Mouse (Mus musculus) heart, embryonic 10.5 days (tissue): Measurements from ENCODE around the gene Cript. TPM values are rescaled to one million over a fixed set of nuclear protein-coding genes. Genes with fewer than 3 reads are reported as not detected.

Source experiments
- DNase-seq: peaks from one replicate; pipeline ENCODE4 v3.0.0-alpha.2; 2017; ENCODE audit warnings: low spot score
- H3K27ac ChIP-seq: fragments of 300-500 bp; sonication (generic); 2 replicates; pipeline ENCODE4 v1.5.1; 2016; ENCODE audit warnings: mild to moderate bottlenecking
- H3K27me3 ChIP-seq: fragments of 300-500 bp; sonication (generic); 2 replicates; pipeline ENCODE4 v1.6.1; 2016; ENCODE audit warnings: mild to moderate bottlenecking; ENCODE audit not compliant: poor library complexity, insufficient read depth, severe bottlenecking
- H3K36me3 ChIP-seq: fragments of 300-500 bp; sonication (generic); 2 replicates; pipeline ENCODE4 v1.6.1; 2016; ENCODE audit warnings: mild to moderate bottlenecking, moderate library complexity
- H3K4me1 ChIP-seq: fragments of 300-500 bp; sonication (generic); 2 replicates; pipeline ENCODE4 v1.6.1; 2016; ENCODE audit warnings: mild to moderate bottlenecking
- H3K4me3 ChIP-seq: fragments of 300-500 bp; sonication (generic); 2 replicates; pipeline ENCODE4 v1.5.1; 2016; ENCODE audit warnings: mild to moderate bottlenecking, moderate library complexity
- H3K9me3 ChIP-seq: fragments of 300-500 bp; sonication (generic); 2 replicates; pipeline ENCODE4 v1.6.1; 2016; ENCODE audit warnings: mild to moderate bottlenecking, moderate library complexity
- WGBS: fragments of 180-500 bp; shearing (Covaris S2); methylation state at CpG from one replicate; pipeline ENCODE4 v1.1.7; 2016; 5-methylcytosine and 5-hydroxymethylcytosine counted together
- polyA plus RNA-seq: library from polyadenylated mRNA; unstranded; fragments of >200 nt; fragmentation: Nextera tagmentation; extraction: Ambion mirVana; gene quantifications from 2 replicates; pipeline ENCODE4 v1.2.1, GENCODE M21; 2016

The Cript gene
- 113 and 115 TPM in 2 replicates for polyA plus RNA-seq

- WGBS, result under 1% methylated on average over 43 of the region's 43 CpGs
- peak within 1 kb of the TSS; percentile 85 for H3K4me3 ChIP-seq
- peaks cover 16% of the 10 kb centered on the region for H3K4me1 ChIP-seq
- H3K27me3 ChIP-seq, result no peaks in the 10 kb centered on the region
- peak within 1 kb of the TSS; percentile 78 for H3K27ac ChIP-seq
- peak; percentile 99 for DNase-seq
- peaks cover 18% of the 10 kb centered on the region for H3K36me3 ChIP-seq
- H3K9me3 ChIP-seq, result no peaks in the 10 kb centered on the region
Measured at GRCm38 (mm10) chr17:87025269-87025949, at the start of gene Cript, which contains the start of gene Pigf. TSS of gene Cript (plus strand) at chr17:87025550. TSS of gene Pigf (minus strand) at chr17:87025406.

- 75% methylated on average over 10 of the region's 10 CpGs for WGBS
- DNase-seq, result no peak
- H3K9me3 ChIP-seq, result no peaks in the 10 kb centered on the region
- H3K36me3 ChIP-seq, result peaks cover 67% of the 10 kb centered on the region
- no peaks in the 10 kb centered on the region for H3K27me3 ChIP-seq
- H3K4me3 ChIP-seq, result no peak overlapping the region
- no peak overlapping the region for H3K27ac ChIP-seq
- H3K4me1 ChIP-seq, result peaks cover 4% of the 10 kb centered on the region; the same call in 1 of the 2 replicates
Measured at GRCm38 (mm10) chr17:86976387-86976786, 49.0 kb upstream of the Cript start.

GRCm38 (mm10) chr17:86978496-86978895 is 46.9 kb upstream of the Cript start:
- peaks cover 61% of the 10 kb centered on the region for H3K36me3 ChIP-seq
- 83% methylated on average over 6 of the region's 6 CpGs for WGBS

GRCm38 (mm10) chr17:86981205-86981604 is 44.1 kb upstream of the Cript start:
- Histone ChIP-seq H3K4me1 (peaks cover 29% of the 10 kb centered on the region), H3K4me3 (no peak overlapping the region), H3K27me3 (no peaks in the 10 kb centered on the region), H3K27ac (no peak overlapping the region), H3K36me3 (peaks cover 49% of the 10 kb centered on the region), H3K9me3 (no peaks in the 10 kb centered on the region)
- no peak for DNase-seq
- 92% methylated on average over 1 of the region's 1 CpGs for WGBS

More at GRCm38 (mm10) chr17:86978496-86978895, 46.9 kb upstream of the Cript start:
- no peak overlapping the region for H3K27ac ChIP-seq
- H3K27me3 ChIP-seq, result no peaks in the 10 kb centered on the region
- no peaks in the 10 kb centered on the region for H3K9me3 ChIP-seq
- no peak for DNase-seq
- H3K4me1 ChIP-seq, result peaks cover 13% of the 10 kb centered on the region; the same call in 1 of the 2 replicates
- no peak overlapping the region for H3K4me3 ChIP-seq

- H3K9me3 ChIP-seq, result no peaks in the 10 kb centered on the region
- peaks cover 46% of the 10 kb centered on the region for H3K36me3 ChIP-seq
- 96% methylated on average over 2 of the region's 2 CpGs for WGBS
- DNase-seq, result no peak
- H3K27ac ChIP-seq, result no peak overlapping the region
- no peaks in the 10 kb centered on the region for H3K27me3 ChIP-seq
- no peak overlapping the region for H3K4me3 ChIP-seq
- peaks cover 34% of the 10 kb centered on the region for H3K4me1 ChIP-seq
Measured at GRCm38 (mm10) chr17:86981701-86982100, 43.6 kb upstream of the Cript start.

GRCm38 (mm10) chr17:86982497-86982896 is 42.9 kb upstream of the Cript start:
- Histone ChIP-seq H3K9me3 (no peaks in the 10 kb centered on the region), H3K36me3 (peaks cover 46% of the 10 kb centered on the region), H3K4me1 (peaks cover 41% of the 10 kb centered on the region), H3K27ac (no peak overlapping the region), H3K27me3 (no peaks in the 10 kb centered on the region), H3K4me3 (no peak overlapping the region)
- no peak for DNase-seq
- 72% methylated on average over 9 of the region's 9 CpGs for WGBS

GRCm38 (mm10) chr17:86986449-86987138 is 38.8 kb upstream of the Cript start:
- WGBS, result 58% methylated on average over 17 of the region's 17 CpGs
- Histone ChIP-seq H3K4me1 (peaks cover 54% of the 10 kb centered on the region), H3K4me3 (peak overlapping the region; percentile 34), H3K9me3 (no peaks in the 10 kb centered on the region), H3K36me3 (peaks cover 16% of the 10 kb centered on the region), H3K27ac (peak overlapping the region; percentile 42; the same call in 1 of the 2 replicates), H3K27me3 (no peaks in the 10 kb centered on the region)
- no peak for DNase-seq

- no peak for DNase-seq
- Histone ChIP-seq H3K36me3 (peaks cover 9% of the 10 kb centered on the region), H3K4me3 (no peak overlapping the region), H3K27me3 (no peaks in the 10 kb centered on the region), H3K9me3 (no peaks in the 10 kb centered on the region), H3K4me1 (peaks cover 45% of the 10 kb centered on the region), H3K27ac (no peak overlapping the region; the same call in 1 of the 2 replicates)
- WGBS, result 86% methylated on average over 5 of the region's 5 CpGs
Measured at GRCm38 (mm10) chr17:86988161-86988560, 37.2 kb upstream of the Cript start.

GRCm38 (mm10) chr17:86988601-86989184 is 36.7 kb upstream of the Cript start:
- H3K4me1 ChIP-seq, result peaks cover 45% of the 10 kb centered on the region

GRCm38 (mm10) chr17:86991306-86991705 is 34.0 kb upstream of the Cript start:
- DNase-seq, result no peak
- Histone ChIP-seq H3K4me3 (no peak overlapping the region), H3K4me1 (peaks cover 29% of the 10 kb centered on the region), H3K27ac (no peak overlapping the region), H3K27me3 (no peaks in the 10 kb centered on the region), H3K9me3 (no peaks in the 10 kb centered on the region), H3K36me3 (peaks cover 4% of the 10 kb centered on the region; the same call in 1 of the 2 replicates)
- 93% methylated on average over 8 of the region's 8 CpGs for WGBS

More at GRCm38 (mm10) chr17:86988601-86989184, 36.7 kb upstream of the Cript start:
- Histone ChIP-seq H3K9me3 (no peaks in the 10 kb centered on the region), H3K36me3 (0 out of 2 replicates have a peak, but pooled peaks cover 3% of the 10 kb centered on the region), H3K27me3 (no peaks in the 10 kb centered on the region), H3K27ac (no peak overlapping the region; the same call in 1 of the 2 replicates), H3K4me3 (no peak overlapping the region)
- DNase-seq, result no peak
- 67% methylated on average over 6 of the region's 6 CpGs for WGBS

- Histone ChIP-seq H3K9me3 (no peaks in the 10 kb centered on the region), H3K4me3 (no peak overlapping the region), H3K4me1 (no peaks in the 10 kb centered on the region), H3K27me3 (no peaks in the 10 kb centered on the region), H3K36me3 (peaks cover 30% of the 10 kb centered on the region), H3K27ac (no peak overlapping the region)
- DNase-seq, result no peak
- 91% methylated on average over 6 of the region's 6 CpGs for WGBS
Measured at GRCm38 (mm10) chr17:86997323-86997722, 28.0 kb upstream of the Cript start.

GRCm38 (mm10) chr17:87008950-87009349 is 16.4 kb upstream of the Cript start:
- 89% methylated on average over 3 of the region's 3 CpGs for WGBS
- Histone ChIP-seq H3K9me3 (no peaks in the 10 kb centered on the region), H3K4me1 (no peaks in the 10 kb centered on the region), H3K4me3 (no peak overlapping the region), H3K27ac (no peak overlapping the region), H3K27me3 (no peaks in the 10 kb centered on the region), H3K36me3 (peaks cover 16% of the 10 kb centered on the region; the same call in 1 of the 2 replicates)
- no peak for DNase-seq
